ENCODE assay signal across 9 mouse cellular contexts in genomic region chr1:125382622-125383021, GRCm38 (mm10). TPM values are rescaled to one million over a fixed set of nuclear protein-coding genes. Genes with fewer than 3 reads are reported as not detected.
A peak's percentile ranks its signal among the peaks of the same experiment; 100 is the strongest.
DNase-seq lines count a peak whose midpoint lies in the region; ATAC-seq and TF ChIP-seq lines count a peak whose summit lies in the region.
"Had no signal": no experiment of that assay in that cellular context is flagged by ENCODE, and none has a peak within 500 bp of the region (broad histone marks: within the 10 kb centered on the region; RNA-seq: fewer than 3 reads in every experiment).

No protein-coding gene starts in this region.

- H3K4me2 ChIP-seq in forebrain, postnatal 0 days (ENCODE audit: low read depth), result no peak overlapping the region
- H3K4me2 ChIP-seq in forebrain, embryonic 16.5 days (ENCODE audit: low read length), result no peak overlapping the region
- no peak overlapping the region for H3K4me2 ChIP-seq in liver, embryonic 14.5 days (ENCODE audit: low read depth)
- H3K4me2 ChIP-seq: heart, embryonic 13.5 days had no signal

- H3K27ac ChIP-seq in forebrain, postnatal 0 days (ENCODE audit: low read depth, low read length), result no peak overlapping the region
- H3K27ac ChIP-seq in forebrain, embryonic 16.5 days (ENCODE audit: low read length), result no peak overlapping the region
- no peak overlapping the region for H3K27ac ChIP-seq in thymus, adult 2 months (ENCODE audit: control insufficient read depth, insufficient read depth, low read length)
- no peak overlapping the region for H3K27ac ChIP-seq in liver, embryonic 14.5 days
- H3K27ac ChIP-seq: heart, embryonic 13.5 days had no signal

- H3K4me3 ChIP-seq in forebrain, postnatal 0 days (ENCODE audit: low read depth, low read length), result no peak overlapping the region
- no peak overlapping the region for H3K4me3 ChIP-seq in forebrain, embryonic 16.5 days (replicated peaks; ENCODE audit: low read length)
- no peak overlapping the region for H3K4me3 ChIP-seq in thymus, adult 2 months (ENCODE audit: control insufficient read depth, insufficient read depth, low read length)
- H3K4me3 ChIP-seq in liver, embryonic 14.5 days (ENCODE audit: insufficient read depth in 1 of 2, low read depth in 2 of 2, low read length in 2 of 2), result no peak overlapping the region
- H3K4me3 ChIP-seq: heart, embryonic 13.5 days had no signal

- H3K9ac ChIP-seq in forebrain, postnatal 0 days, result no peak overlapping the region
- no peak overlapping the region for H3K9ac ChIP-seq in forebrain, embryonic 16.5 days (replicated peaks; ENCODE audit: low read depth, low read length)
- no peak overlapping the region for H3K9ac ChIP-seq in liver, embryonic 14.5 days (replicated peaks)
- H3K9ac ChIP-seq: heart, embryonic 13.5 days had no signal

- no peak for DNase-seq in forebrain, postnatal 0 days
- DNase-seq in thymus, adult 2 months, result peak; percentile 46
- no peak for DNase-seq in thymus, adult 18-20 months
- DNase-seq in liver, embryonic 14.5 days (ENCODE audit: low read depth in 3 of 3, low spot score in 3 of 3), result peak; percentile 12 to 28 (median 17)
- peak; percentile 49 for DNase-seq in thymus, postnatal 4 days
- DNase-seq in retina, embryonic 14.5 days (ENCODE audit: low spot score), result no peak
- DNase-seq in left cerebral cortex, adult 18-20 months (ENCODE audit: low spot score in 2 of 2), result no peak

- H3K9me3 ChIP-seq in forebrain, postnatal 0 days (ENCODE audit: low read length), result no peaks in the 10 kb centered on the region
- H3K9me3 ChIP-seq in forebrain, embryonic 16.5 days (ENCODE audit: control insufficient read depth, low read length), result no peaks in the 10 kb centered on the region
- no peaks in the 10 kb centered on the region for H3K9me3 ChIP-seq in liver, embryonic 14.5 days (ENCODE audit: control insufficient read depth, low read length)
- H3K9me3 ChIP-seq: heart, embryonic 13.5 days had no signal

- no peak for ATAC-seq in forebrain, postnatal 0 days
- no peak for ATAC-seq in forebrain, embryonic 16.5 days
- no peak for ATAC-seq in liver, embryonic 14.5 days (ENCODE audit: insufficient read depth)

- H3K27me3 ChIP-seq in forebrain, postnatal 0 days (ENCODE audit: insufficient read depth, low read length), result no peaks in the 10 kb centered on the region
- H3K27me3 ChIP-seq in forebrain, embryonic 16.5 days (replicated peaks; ENCODE audit: control insufficient read depth, insufficient read depth, low read length), result no peaks in the 10 kb centered on the region
- no peaks in the 10 kb centered on the region for H3K27me3 ChIP-seq in thymus, adult 2 months (ENCODE audit: control insufficient read depth, insufficient read depth, low read length)
- no peaks in the 10 kb centered on the region for H3K27me3 ChIP-seq in liver, embryonic 14.5 days (ENCODE audit: control insufficient read depth, insufficient read depth, low read length)
- H3K27me3 ChIP-seq: heart, embryonic 13.5 days had no signal

- no peak for TF ChIP-seq EP300 in liver, embryonic 14.5 days (IDR thresholded peaks at IDR 0.05; ENCODE audit: low read depth)

- H3K36me3 ChIP-seq in forebrain, postnatal 0 days (ENCODE audit: insufficient read depth), result no peaks in the 10 kb centered on the region
- H3K36me3 ChIP-seq in forebrain, embryonic 16.5 days (ENCODE audit: control insufficient read depth, insufficient read depth), result no peaks in the 10 kb centered on the region
- no peaks in the 10 kb centered on the region for H3K36me3 ChIP-seq in thymus, adult 2 months (ENCODE audit: control insufficient read depth, insufficient read depth, low read length)
- H3K36me3 ChIP-seq in liver, embryonic 14.5 days (replicated peaks; ENCODE audit: control insufficient read depth, insufficient read depth, low read depth), result no peaks in the 10 kb centered on the region
- H3K36me3 ChIP-seq: heart, embryonic 13.5 days had no signal

- TF ChIP-seq CTCF in forebrain, postnatal 0 days (IDR thresholded peaks at IDR 0.05; ENCODE audit: low read depth), result peak; percentile 5; the same call in 1 of the 2 replicates
- no peak for TF ChIP-seq CTCF in thymus, adult 2 months (IDR thresholded peaks at IDR 0.05; ENCODE audit: borderline replicate concordance, control insufficient read depth, extremely low read depth, insufficient read depth, low read length, poor library complexity)
- peak; percentile 26; the same call in 1 of the 2 replicates for TF ChIP-seq CTCF in liver, embryonic 14.5 days (IDR thresholded peaks at IDR 0.05; ENCODE audit: low read depth)

- no peaks in the 10 kb centered on the region for H3K4me1 ChIP-seq in forebrain, postnatal 0 days (ENCODE audit: insufficient read depth)
- peaks cover 7% of the 10 kb centered on the region; the same call in 1 of the 2 replicates for H3K4me1 ChIP-seq in forebrain, embryonic 16.5 days (replicated peaks; ENCODE audit: control insufficient read depth, insufficient read depth, low read length)
- no peaks in the 10 kb centered on the region for H3K4me1 ChIP-seq in thymus, adult 2 months (replicated peaks; ENCODE audit: control insufficient read depth, insufficient read depth, low read length)
- peaks cover 0 to 4% of the 10 kb centered on the region in 2 experiments; a peak in 1 of 4 replicates for H3K4me1 ChIP-seq in liver, embryonic 14.5 days (replicated peaks; ENCODE audit: control insufficient read depth in 2 of 2, insufficient read depth in 2 of 2, low read length in 1 of 2)
- H3K4me1 ChIP-seq: heart, embryonic 13.5 days had no signal

- 70% methylated on average over 6 of the region's 6 CpGs for WGBS in forebrain, postnatal 0 days
- 66% methylated on average over 6 of the region's 6 CpGs for WGBS in forebrain, embryonic 16.5 days
- WGBS in thymus, adult 2 months, result 52% methylated on average over 6 of the region's 6 CpGs
- WGBS in liver, embryonic 14.5 days (ENCODE audit: insufficient replicate concordance), result 47% methylated on average over 6 of the region's 6 CpGs

- no peak for TF ChIP-seq POLR2A in thymus, adult 2 months (IDR thresholded peaks at IDR 0.05; ENCODE audit: control insufficient read depth, extremely low read depth, insufficient read depth, low read length, poor library complexity)

RNA-seq across cellular contexts. Expression of gene Actr3, which starts 52.9 kb away (rescaled TPM):
- 301 and 316 TPM in 2 replicates for total RNA-seq in forebrain, postnatal 0 days (2014; rRNA removed)
- polyA plus RNA-seq in forebrain, postnatal 0 days (2015; fragmentation: Nextera tagmentation; extraction: Ambion mirVana), result 180 and 216 TPM in 2 replicates
- polyA plus RNA-seq in forebrain, embryonic 16.5 days (2015; fragmentation: Nextera tagmentation; extraction: Ambion mirVana), result 241 and 250 TPM in 2 replicates
- polyA plus RNA-seq in thymus, adult 2 months (2012; rRNA removed), result 128 TPM in 2 replicates
- polyA plus RNA-seq in liver, embryonic 14.5 days (2012; rRNA removed), result 28.9 and 41.4 TPM in 2 replicates
- 109 TPM in 2 replicates for polyA plus RNA-seq in liver, embryonic 14.5 days (2014; fragmentation: Nextera tagmentation; extraction: Ambion mirVana)
- 100 to 1,000 TPM; 232 to 245 TPM for total RNA-seq in left cerebral cortex, adult 18-20 months (2021)

Comparison
In these comparisons a context has a peak if more than half of its experiments do, and no peak if none do; other contexts are left out.
1. DNase-seq: peak in thymus, adult 2 months (single experiment), liver, embryonic 14.5 days (3 of 3) and thymus, postnatal 4 days (single experiment); none in forebrain, postnatal 0 days (single experiment), thymus, adult 18-20 months (0 of 2), retina, embryonic 14.5 days (single experiment) and left cerebral cortex, adult 18-20 months (0 of 2).